Mouse (Mus musculus) induced T-regulatory cell, adult 2 months (primary cell): Measurements from ENCODE around the gene Atp5j.
A peak's percentile ranks its signal among the peaks of the same experiment; 100 is the strongest.

ENCODE experiments used
- DNase-seq: peaks from one replicate; pipeline ENCODE4 v3.0.0-alpha.2; 2012; ENCODE audit warnings: low read depth

Atp5j gene

GRCm38 (mm10) chr16:84835441-84835822, at the start of gene Atp5j:
TSS of gene Atp5j (minus strand) at chr16:84835625.
- DNase-seq: peak; percentile 82

DNA sequence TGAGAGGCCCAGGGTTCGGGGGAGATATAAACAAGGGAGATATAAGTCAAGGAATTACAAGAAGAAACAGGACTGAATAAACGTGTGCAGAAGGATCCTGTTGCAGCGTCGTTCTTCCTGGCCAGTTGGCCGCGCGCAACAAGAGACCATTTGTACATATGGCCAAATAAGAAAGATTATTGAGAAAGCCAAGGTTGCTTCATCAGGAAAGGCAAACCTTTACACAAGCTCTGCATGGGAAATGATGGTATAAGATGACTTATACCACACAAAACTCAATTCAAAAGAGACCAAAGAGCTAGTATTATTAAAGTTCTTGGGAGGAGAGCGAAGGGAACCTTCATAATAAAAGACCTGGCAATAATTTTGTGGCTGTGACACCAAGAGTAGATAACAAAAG, 49.1 kb upstream of the Atp5j start:
- no peak for DNase-seq

- peak; percentile 4 for DNase-seq
Measured at GRCm38 (mm10) chr16:84881754-84882321, 46.4 kb upstream of the Atp5j start.

DNA sequence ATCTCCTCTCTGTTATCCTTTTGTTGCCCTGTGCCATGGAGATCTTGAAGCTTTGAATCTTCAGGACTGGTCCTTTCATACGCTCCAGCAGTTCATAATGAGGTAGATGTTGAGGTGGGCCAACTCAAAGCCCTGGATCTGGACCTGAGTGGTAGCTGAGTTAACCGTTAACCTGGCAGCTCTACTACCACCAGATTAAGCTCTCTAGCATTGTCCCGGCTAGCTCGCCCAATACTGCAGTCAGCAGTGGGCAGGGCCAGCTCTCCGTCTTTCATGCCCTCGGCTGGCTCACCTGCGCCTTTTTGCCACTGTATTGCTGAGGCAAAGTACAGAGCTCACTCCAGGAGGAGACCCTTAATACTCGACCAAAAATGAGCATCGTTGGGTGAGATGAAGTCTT, 45.7 kb upstream of the Atp5j start:
- DNase-seq: no peak

DNA sequence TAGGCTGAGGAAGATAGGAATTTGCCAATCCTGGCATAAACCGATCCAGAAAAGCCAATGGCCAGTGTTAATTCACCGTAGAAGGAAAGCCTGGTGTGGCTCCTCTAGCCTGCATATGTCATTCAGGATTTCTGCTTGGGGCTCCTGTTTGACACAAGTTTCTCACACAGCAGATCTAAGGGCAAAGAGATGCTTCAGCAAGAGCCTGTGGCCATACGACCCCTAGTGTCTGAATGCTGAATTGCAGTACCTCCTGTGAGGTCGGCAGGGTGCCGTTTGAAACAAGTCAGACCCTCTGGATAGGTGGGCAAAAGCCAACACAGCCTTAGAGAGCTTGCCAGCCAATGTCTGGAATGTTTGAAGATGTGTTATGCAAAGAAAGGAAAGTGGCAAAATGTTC, 43.7 kb upstream of the Atp5j start:
- peak; percentile 76 for DNase-seq

- no peak for DNase-seq
Measured at GRCm38 (mm10) chr16:84876082-84876481, 40.7 kb upstream of the Atp5j start.

DNA sequence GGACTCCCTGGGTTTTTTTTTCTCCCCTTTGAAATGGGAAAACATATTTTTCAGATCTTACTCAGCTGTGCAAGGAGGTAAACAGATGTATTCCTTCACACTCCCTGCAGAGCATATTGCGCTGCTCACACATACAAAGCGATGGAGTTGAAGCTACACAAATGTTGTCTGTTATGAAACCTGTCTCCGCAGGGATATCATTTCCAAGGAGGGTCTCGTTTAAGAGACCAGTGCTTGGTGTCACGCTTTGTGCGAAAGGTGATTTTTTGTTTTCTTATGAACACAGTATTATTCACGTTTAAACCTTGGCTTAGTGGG, 40.3 kb upstream of the Atp5j start:
- no peak for DNase-seq

- no peak for DNase-seq
Measured at GRCm38 (mm10) chr16:84875012-84875717, 39.7 kb upstream of the Atp5j start.

DNA sequence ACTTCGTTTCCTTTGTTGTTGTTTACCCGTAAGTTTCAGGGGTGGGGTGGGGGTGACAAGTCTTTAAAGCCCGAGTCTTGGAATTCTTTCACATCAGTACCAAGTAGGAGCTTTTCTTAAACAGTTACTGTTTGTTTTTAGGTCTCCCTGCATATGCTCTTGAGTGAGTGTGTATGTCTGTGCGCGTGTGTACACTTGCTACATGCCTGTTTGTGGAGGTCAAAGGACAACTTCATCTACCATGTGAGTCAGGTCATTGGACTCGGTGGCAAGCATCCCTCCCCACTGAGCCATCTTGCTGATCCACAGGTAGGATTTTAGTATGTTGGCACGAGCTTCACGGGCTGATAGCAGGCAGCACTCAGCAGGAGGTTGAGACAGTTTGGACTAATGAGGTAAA, 38.4 kb upstream of the Atp5j start:
- no peak for DNase-seq

DNA sequence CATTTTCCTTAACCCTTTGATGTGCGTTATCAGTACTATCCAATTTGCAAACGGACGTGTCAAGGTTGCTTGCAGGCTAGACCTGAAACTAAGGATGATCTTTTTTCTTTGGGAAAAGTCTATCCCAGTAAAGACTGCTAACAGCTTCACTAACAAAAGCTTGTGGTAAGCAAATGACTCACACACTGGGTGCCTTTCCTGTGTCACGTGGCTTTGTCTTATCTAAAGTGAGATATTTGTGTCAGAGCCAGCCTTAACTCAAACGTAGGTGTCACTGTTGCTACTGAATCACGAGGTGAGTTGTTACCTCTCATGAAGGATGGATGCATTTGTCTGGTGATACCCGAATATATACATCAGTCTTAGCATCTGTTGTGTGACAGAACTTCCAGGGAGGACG, 29.2 kb upstream of the Atp5j start:
- peak; percentile 6 for DNase-seq

GRCm38 (mm10) chr16:84853492-84853891, 18.1 kb upstream of the Atp5j start:
- DNase-seq: no peak

DNA sequence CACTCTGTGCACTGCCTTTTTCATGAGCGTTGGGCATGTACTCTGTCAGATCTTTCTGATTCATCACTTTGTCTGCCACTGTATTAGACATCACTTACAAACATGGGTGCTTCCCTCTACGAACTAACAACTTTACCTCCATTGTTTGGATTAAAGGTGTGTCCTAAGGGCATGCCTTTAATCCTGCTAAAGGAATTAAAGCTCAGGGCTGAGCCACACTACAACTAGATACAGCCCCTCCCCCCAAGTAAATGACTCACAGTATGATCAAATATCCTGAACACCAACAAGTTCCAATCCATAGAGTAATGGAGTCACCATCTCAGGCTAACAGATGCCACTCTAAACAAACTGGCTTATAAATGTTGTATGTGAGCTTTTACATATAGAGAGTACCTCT, 3.2 kb upstream of the Atp5j start:
- DNase-seq: no peak

DNA sequence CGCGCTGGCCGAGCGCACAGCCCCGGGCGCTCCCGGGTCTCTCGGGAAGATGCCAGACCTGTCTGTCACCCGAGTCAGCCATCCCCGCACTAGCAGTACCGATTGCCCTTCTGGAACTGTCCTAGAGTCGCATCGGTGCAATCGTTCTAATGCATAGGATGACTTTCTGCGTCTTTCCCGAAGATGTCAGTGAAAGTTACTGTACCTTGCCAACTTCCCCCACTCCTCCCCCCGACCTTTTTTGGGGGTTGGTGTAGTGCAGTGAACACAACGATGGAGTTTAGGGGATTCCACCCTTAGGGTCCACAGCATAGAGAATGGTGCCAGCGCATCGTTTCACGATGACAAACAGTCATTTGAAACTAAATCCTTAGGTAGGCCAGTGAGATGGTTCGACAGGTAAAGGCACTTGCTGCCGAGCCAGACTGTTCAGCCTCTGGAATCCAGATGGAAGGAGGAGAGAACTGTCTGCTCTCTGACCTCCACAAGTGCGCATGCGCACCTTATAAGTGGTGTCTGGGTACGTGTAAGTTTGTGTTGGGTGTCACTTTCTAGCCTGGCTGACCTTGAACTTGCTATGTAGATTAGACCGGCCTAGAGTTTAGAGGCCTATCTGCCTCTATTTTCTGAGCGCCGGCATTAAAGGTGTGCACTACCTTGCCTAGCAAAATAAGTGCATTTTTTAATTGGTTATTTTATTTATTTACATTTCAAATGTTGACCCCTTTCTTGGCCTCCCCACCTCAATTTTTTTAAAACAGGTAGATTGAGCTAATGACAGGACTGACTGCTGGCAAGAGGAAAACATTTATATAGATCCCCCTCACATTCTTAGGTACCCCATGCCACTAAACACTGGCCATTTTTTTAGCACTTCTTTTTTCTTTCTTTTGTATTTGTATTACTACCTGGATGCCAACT, 658 bp upstream of the Atp5j start:
- DNase-seq: peak; percentile 75

GRCm38 (mm10) chr16:84834745-84835440, 532 bp downstream of the Atp5j start, which contains the start of gene Gabpa:
TSS of gene Gabpa (plus strand) at chr16:84834925.
- DNase-seq: peak; percentile 97

- no peak for DNase-seq
Measured at GRCm38 (mm10) chr16:84834344-84834743, 1.1 kb downstream of the Atp5j start.

- no peak for DNase-seq
Measured at GRCm38 (mm10) chr16:84832736-84833135, 2.7 kb downstream of the Atp5j start.

DNA sequence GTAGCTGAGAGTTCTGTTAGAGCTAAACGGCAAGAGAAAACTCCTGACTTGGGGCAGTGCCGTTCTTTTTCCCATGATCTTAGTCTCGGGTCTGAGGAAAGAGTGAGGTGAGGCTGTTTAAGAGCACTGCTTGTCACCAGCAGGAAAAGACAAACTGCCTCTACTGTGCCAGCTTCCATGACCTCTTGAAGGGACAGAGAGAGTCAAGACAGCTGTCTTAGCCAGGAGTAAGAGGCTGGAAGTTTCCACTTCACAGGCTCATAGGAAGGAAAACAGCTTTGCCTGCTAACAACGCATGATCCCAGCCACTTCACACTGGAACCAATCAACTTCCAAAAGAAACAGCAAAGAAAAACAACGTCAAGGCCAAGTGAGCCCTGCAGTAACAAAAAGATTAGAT, 3.7 kb downstream of the Atp5j start:
- DNase-seq: no peak

DNA sequence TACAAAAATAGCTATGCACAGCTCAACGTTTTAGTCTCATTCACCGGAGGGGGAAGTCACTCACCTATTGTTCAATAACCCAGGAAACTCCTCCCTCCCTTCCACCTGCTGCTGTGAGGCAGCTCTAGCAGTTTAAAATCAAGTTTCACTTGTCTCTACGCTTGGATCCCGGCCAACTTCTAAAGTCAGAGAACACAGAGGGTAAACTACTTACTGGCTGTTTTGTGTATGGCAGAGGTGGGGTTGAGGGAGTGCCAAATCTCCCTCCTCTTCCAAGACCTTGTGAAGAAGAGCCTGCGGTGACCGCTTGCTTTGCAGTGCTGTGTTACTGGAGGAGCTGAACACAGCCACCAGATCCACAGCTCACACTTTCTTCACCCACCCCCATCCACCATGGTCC, 10.4 kb downstream of the Atp5j start:
- DNase-seq: peak; percentile 23

- peak; percentile 63 for DNase-seq
Measured at GRCm38 (mm10) chr16:84817423-84817822, 18.0 kb downstream of the Atp5j start.

DNA sequence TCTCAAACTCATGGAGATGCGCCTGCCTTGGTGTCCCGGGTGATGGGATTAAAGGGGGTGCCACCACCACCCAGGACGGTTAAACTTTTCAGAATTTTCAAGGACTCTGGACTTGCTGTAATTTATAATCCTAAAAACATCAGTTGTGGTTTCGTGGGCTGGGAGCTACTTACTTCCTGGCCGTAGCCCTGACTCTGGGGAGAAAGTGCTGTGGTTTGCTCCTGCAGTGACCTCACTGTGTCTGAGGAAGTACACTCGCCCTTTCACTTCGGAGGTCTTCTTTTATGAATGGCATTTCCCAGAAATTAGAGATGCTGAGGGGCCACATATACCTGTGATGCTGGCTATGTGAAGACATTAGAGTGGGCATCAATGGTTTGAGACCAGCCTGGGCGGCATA, 20.9 kb downstream of the Atp5j start:
- DNase-seq: no peak

- no peak for DNase-seq
Measured at GRCm38 (mm10) chr16:84813852-84814251, 21.6 kb downstream of the Atp5j start.

- no peak for DNase-seq
Measured at GRCm38 (mm10) chr16:84810254-84810653, 25.2 kb downstream of the Atp5j start.
